Mouse (Mus musculus) ZHBTc4 (cell line): ENCODE data around the gene Cmas.

Experiments used
- DNase-seq: peaks from one replicate; pipeline ENCODE4 v3.0.0-alpha.2; 2011; ENCODE audit warnings: low read depth, low spot score

The Cmas gene

GRCm38 (mm10) chr6:142756507-142757333 lies at the start of gene Cmas:
TSS of gene Cmas (plus strand) at chr6:142756686.
- DNase-seq, result peak; percentile 94

DNA sequence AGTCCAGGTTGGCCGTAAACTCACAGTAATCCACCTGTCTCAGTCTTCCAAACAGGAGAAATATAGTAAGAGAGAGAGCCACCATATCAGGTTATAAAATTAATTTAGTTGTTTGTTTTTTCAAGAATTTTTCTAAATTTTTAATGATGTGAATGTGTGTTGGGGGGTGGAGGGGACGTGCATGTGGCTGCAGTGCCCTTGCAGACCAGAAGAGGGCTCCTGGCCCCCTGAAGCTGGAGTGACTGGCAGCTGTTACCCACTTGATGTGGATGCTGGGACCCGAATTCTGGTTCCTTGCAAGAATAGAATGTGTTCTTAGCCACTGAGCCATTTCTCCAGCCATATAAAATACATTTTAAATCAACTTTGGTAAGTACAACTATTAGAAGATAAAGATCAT lies 49.8 kb upstream of the Cmas start:
- DNase-seq, result peak; percentile 22

GRCm38 (mm10) chr6:142708369-142708768 lies 48.1 kb upstream of the Cmas start:
- no peak for DNase-seq

DNA sequence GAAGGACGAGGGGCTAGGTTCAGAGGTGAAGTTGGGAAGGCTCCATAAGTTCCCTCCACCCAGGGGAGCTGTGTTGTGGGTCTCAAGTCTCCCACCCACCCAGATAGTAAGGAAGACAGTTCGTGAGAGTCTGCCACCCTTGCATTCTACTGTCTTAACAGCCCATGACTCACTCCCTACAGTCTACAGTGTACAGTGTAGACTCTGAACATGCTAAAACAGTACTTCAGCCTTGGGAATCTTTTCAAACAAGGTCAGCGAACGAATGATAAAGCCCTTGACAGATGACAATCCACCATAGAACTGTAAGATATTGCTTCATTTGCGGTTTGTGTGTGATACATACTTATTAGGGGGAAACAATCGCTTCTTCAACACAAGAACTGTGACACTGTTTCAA lies 45.8 kb upstream of the Cmas start:
- DNase-seq, result no peak

- DNase-seq, result no peak
These were observed 45.4 kb upstream of the Cmas start for GRCm38 (mm10) chr6:142711106-142711505.

- DNase-seq, result no peak
These were observed 41.5 kb upstream of the Cmas start for GRCm38 (mm10) chr6:142715026-142715425.

DNA sequence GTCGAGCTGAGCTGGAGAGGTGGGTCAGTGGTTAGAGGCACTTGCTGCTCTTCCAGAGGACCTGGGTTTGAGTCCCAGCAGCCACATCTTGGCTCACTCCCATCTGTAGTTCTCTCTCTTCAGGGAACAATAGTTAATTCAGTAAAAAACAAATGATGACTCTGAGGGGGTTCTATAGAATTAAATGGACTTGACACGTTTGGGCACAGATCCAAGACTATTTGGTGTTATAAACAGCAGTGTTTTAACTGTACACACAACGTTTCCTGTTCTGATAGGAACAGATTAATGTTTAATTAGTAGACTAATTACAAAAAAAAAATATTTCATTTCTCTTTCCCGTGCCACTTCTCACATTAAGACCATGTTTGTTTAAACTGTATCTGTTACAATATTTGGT lies 39.3 kb upstream of the Cmas start:
- no peak for DNase-seq

GRCm38 (mm10) chr6:142718167-142718566 lies 38.3 kb upstream of the Cmas start:
- peak; percentile 12 for DNase-seq

GRCm38 (mm10) chr6:142720641-142721040 lies 35.8 kb upstream of the Cmas start:
- DNase-seq, result peak; percentile 53

GRCm38 (mm10) chr6:142721731-142722130 lies 34.8 kb upstream of the Cmas start:
- DNase-seq, result no peak

DNA sequence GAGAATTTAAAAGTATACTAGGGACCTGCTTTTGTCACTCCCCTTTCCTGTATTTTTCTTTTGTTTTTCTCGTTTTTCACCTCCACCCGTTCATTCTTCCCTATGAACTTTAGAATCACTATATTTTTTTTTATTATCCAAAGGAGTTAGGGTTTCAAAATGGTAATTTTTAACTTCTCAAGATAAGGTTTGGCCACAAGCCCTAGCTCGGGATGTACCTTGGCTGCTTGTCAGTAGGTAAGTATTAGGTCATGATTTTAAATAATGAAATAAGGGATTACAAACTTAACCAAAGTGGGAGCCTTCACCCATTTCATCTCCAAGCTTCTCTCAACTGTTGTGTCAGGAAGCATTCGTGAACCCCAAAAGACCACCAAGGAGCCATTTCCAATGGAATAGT lies 30.5 kb upstream of the Cmas start:
- DNase-seq, result no peak

GRCm38 (mm10) chr6:142732567-142733290 lies 23.8 kb upstream of the Cmas start:
- DNase-seq, result no peak

GRCm38 (mm10) chr6:142735302-142736005 lies 21.0 kb upstream of the Cmas start:
- peak; percentile 51 for DNase-seq

DNA sequence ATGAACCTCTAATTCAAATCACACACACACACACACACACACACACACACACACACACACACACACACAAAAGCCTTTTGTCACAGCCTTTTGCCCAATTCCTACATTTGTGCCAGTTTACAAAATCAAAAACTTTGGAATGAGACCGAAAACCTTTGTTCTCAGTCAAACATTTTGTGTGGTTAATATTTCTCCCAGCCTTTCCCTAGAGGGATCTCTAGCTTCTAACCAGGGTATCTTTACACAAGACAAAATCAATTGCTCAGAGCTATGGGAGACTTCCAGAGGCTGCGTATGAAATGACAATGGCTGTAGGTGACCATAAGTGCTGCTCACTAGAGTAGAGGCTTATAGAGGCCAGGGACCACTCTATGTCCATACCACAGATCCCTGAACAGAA lies 18.3 kb upstream of the Cmas start:
- DNase-seq, result no peak

DNA sequence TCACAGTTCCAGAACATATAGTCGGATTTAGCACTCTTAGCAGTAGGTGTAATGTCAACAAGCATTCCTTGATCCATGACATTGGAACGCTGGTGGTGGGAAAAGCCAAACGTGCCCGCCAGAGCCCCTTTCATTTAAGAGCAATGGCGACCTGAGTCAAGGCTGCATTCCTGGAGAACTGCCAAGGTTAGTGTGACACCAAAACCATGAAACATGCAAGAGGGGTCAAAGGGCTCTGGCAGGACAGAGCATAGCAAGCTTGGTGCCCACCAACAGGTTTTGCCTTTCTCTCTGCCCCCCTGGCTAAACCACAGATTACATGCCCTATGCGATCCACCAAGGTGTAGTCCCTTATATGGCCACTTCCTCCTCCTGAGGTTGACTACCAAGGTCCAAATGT lies 17.8 kb upstream of the Cmas start:
- DNase-seq, result no peak

DNA sequence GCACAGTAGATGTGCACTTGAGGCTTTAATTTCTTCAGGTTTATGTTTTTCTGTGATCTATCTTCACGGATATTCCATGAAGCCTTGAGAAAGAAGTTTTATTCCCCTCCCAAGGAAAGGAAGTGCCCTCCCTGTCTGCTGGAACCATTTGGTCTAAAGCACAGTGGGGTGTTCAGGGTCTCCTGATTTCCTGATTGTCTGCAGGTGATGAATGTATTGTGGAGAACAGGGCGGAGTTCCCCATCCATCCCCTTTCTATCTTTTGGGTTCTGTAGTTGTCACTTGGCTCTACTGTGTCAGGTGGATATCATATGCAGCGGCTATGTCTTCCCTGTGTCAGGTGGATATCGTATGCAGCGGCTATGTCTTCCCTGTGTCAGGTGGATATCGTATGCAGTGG lies 14.7 kb upstream of the Cmas start:
- no peak for DNase-seq

DNA sequence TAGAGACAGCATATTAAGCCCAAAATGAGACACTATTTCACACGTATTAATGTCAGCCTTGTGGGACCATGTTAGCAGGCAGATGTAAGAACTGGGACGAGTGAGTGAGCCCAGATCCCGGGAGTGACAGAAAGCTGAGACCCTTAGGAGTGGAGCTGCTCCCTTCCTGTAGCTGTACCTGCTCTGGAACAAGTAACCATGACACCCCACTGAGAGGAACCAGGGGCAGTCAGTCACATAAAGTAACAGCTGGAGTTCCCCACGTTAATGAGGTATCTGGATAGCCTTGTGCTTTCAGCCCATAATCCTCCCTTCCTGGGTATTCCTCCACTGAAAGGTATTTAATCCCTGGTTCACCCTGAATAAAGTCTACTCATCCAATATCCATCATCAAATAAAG lies 13.3 kb upstream of the Cmas start:
- no peak for DNase-seq

GRCm38 (mm10) chr6:142745484-142745883 lies 11.0 kb upstream of the Cmas start:
- DNase-seq, result no peak

DNA sequence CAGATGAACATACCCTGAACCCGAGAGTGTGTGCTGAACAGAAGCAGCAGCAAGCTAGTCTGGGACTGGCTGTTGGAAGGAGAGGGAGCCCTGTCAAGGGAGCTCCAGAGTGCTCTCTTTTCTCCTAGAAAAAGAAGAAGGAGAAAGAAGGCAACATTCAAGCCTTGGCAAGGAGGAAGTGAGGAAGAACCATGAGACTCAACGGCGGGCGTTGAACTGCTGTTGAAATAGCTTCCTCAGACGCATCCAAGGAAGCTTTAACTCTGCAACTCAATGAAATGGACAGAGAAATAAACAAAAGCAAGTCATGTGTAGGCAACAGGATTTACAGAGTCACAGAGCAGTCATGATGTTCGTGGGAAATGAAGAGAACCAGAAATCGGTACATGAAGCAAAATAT lies 9.7 kb upstream of the Cmas start:
- no peak for DNase-seq

DNA sequence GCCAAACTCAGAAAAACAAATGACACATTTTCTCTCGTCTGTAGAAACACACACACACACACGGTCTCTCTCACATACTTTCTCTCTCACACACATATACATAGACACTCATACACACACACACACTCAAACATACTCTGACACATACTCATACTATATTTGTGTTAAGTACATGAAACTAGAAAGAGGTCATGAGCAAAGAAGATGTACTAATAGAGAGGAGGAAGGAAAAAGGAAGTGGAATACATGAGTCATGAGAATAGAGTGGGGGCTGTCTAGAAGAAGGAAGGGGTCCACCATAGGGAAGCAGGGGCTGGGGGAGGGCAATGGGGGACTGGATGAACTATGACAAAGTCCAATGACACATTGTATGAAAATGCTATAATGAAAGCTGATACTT lies 9.3 kb upstream of the Cmas start:
- no peak for DNase-seq

GRCm38 (mm10) chr6:142748057-142748708 lies 8.3 kb upstream of the Cmas start:
- no peak for DNase-seq

GRCm38 (mm10) chr6:142751365-142751764 lies 5.1 kb upstream of the Cmas start:
- DNase-seq, result peak; percentile 96
